Mouse (Mus musculus) CH12.LX (cell line): ENCODE results near the gene Tex35. TPM values are rescaled to one million over a fixed set of nuclear protein-coding genes. Genes with fewer than 3 reads are reported as not detected.
A peak's percentile ranks its signal among the peaks of the same experiment; 100 is the strongest.

Experiments
- DNase-seq: peaks from one replicate; pipeline ENCODE4 v3.0.0-alpha.2; 2013; ENCODE audit errors: extremely low read depth
- H3K27ac ChIP-seq: 2 replicates; pipeline ENCODE4 v1.5.1; 2012; ENCODE audit warnings: low read depth, mild to moderate bottlenecking, control low read depth, moderate library complexity; ENCODE audit not compliant: insufficient read depth
- H3K27me3 ChIP-seq: replicated peaks from 2 replicates; pipeline ENCODE3; 2012; ENCODE audit warnings: inconsistent platforms
- H3K36me3 ChIP-seq, 2 experiments: replicated peaks in 1 of 2; 2 replicates each; pipeline versions ENCODE3 to v1.6.1; 2012; ENCODE audit warnings: inconsistent platforms in 1 of 2, low read length in 1 of 2, mild to moderate bottlenecking in 1 of 2, mixed read lengths in 1 of 2, moderate library complexity in 1 of 2; ENCODE audit not compliant: control insufficient read depth in 1 of 2, insufficient read depth in 1 of 2
- H3K4me1 ChIP-seq, 2 experiments: 2 replicates each; pipeline ENCODE4 v1.6.1; 2012; ENCODE audit warnings: inconsistent platforms in 1 of 2, moderate library complexity in 1 of 2; ENCODE audit not compliant: insufficient read depth in 2 of 2, control insufficient read depth in 1 of 2
- H3K4me2 ChIP-seq: 2 replicates; pipeline ENCODE4 v1.6.1; 2012; ENCODE audit warnings: low read depth, mild to moderate bottlenecking, control low read depth; ENCODE audit not compliant: poor library complexity, insufficient read depth, severe bottlenecking
- H3K4me3 ChIP-seq, 3 experiments: fragments of 150-350 bp in 1 of 3; sonication (generic) in 1 of 3; replicated peaks in 1 of 3; 2 replicates each; pipeline versions ENCODE3 to v1.5.1; 2011 to 2012; ENCODE audit warnings: low read depth in 2 of 3, low read length in 2 of 3, mild to moderate bottlenecking in 2 of 3, moderate library complexity in 2 of 3, control low read depth in 1 of 3, improper control_type of control experiment in 1 of 3, inconsistent platforms in 1 of 3, mixed read lengths in 1 of 3; ENCODE audit not compliant: poor library complexity in 1 of 3
- H3K79me2 ChIP-seq: replicated peaks from 2 replicates; pipeline ENCODE4 v1.6.1; 2012; ENCODE audit warnings: mild to moderate bottlenecking, moderate library complexity; ENCODE audit not compliant: control insufficient read depth, poor library complexity, insufficient read depth, severe bottlenecking; ENCODE audit errors: extremely low read depth
- H3K9ac ChIP-seq: 2 replicates; pipeline ENCODE4 v1.6.1; 2012; ENCODE audit warnings: low read depth, mild to moderate bottlenecking, control low read depth, moderate library complexity; ENCODE audit not compliant: insufficient read depth
- H3K9me3 ChIP-seq: replicated peaks from 2 replicates; pipeline ENCODE3; 2012; ENCODE audit warnings: low read length, inconsistent platforms, mixed read lengths
- CHD2 ChIP-seq: IDR thresholded peaks from 2 replicates; pipeline ENCODE4 v1.6.1; 2011; ENCODE audit warnings: low read length, improper control_type of control experiment
- CTCF ChIP-seq, 2 experiments: IDR thresholded peaks in 1 of 2; conservative IDR thresholded peaks in 1 of 2; 2 replicates each; pipeline ENCODE4 v1.5.1; 2011 to 2012; ENCODE audit warnings: low read depth in 2 of 2, low read length in 2 of 2, improper control_type of control experiment in 1 of 2, inconsistent platforms in 1 of 2, mild to moderate bottlenecking in 1 of 2, moderate library complexity in 1 of 2
- EP300 ChIP-seq: IDR thresholded peaks from 2 replicates; pipeline ENCODE4 v1.6.1; 2011; ENCODE audit warnings: low read length, improper control_type of control experiment
- ETS1 ChIP-seq: conservative IDR thresholded peaks from 2 replicates; pipeline ENCODE4 v1.6.1; 2012; ENCODE audit warnings: low read depth, mild to moderate bottlenecking, inconsistent platforms, low read length, improper control_type of control experiment, moderate library complexity
- GABPA ChIP-seq: IDR thresholded peaks from 2 replicates; pipeline ENCODE4 v1.6.1; 2012; ENCODE audit warnings: low read depth, low read length, improper control_type of control experiment, inconsistent platforms; ENCODE audit not compliant: insufficient replicate concordance
- HCFC1 ChIP-seq: IDR thresholded peaks from 2 replicates; pipeline ENCODE4 v1.6.1; 2012; ENCODE audit warnings: low read depth, mild to moderate bottlenecking, inconsistent platforms, low read length, improper control_type of control experiment
- IRF4 ChIP-seq: IDR thresholded peaks from 2 replicates; pipeline ENCODE4 v1.6.1; 2014; ENCODE audit warnings: low read depth, mild to moderate bottlenecking, inconsistent platforms, low read length, improper control_type of control experiment
- JUN ChIP-seq: IDR thresholded peaks from 2 replicates; pipeline ENCODE4 v1.6.1; 2011; ENCODE audit warnings: low read depth, mild to moderate bottlenecking, low read length, improper control_type of control experiment, moderate library complexity; ENCODE audit not compliant: insufficient read depth
- JUND ChIP-seq: conservative IDR thresholded peaks from 2 replicates; pipeline ENCODE4 v1.6.1; 2011; ENCODE audit warnings: low read depth, low read length, improper control_type of control experiment
- KAT2A ChIP-seq: IDR thresholded peaks from 2 replicates; pipeline ENCODE4 v1.6.1; 2012; ENCODE audit warnings: low read length, improper control_type of control experiment, inconsistent platforms; ENCODE audit not compliant: insufficient replicate concordance
- MAX ChIP-seq: IDR thresholded peaks from 2 replicates; pipeline ENCODE4 v1.6.1; 2011; ENCODE audit warnings: low read length, improper control_type of control experiment
- MAZ ChIP-seq: IDR thresholded peaks from 2 replicates; pipeline ENCODE4 v1.6.1; 2012; ENCODE audit warnings: low read depth, mild to moderate bottlenecking, inconsistent platforms, low read length, improper control_type of control experiment, moderate library complexity
- MEF2A ChIP-seq: IDR thresholded peaks from 2 replicates; pipeline ENCODE4 v1.6.1; 2014; ENCODE audit warnings: low read depth, mild to moderate bottlenecking, inconsistent platforms, low read length, improper control_type of control experiment, borderline replicate concordance
- MXI1 ChIP-seq: IDR thresholded peaks from 2 replicates; pipeline ENCODE4 v1.6.1; 2011; ENCODE audit warnings: mild to moderate bottlenecking, low read depth, low read length, improper control_type of control experiment
- MYC ChIP-seq: IDR thresholded peaks from 2 replicates; pipeline ENCODE4 v1.6.1; 2011; ENCODE audit warnings: low read depth, mild to moderate bottlenecking, improper control_type of control experiment, low read length
- NELFE ChIP-seq: IDR thresholded peaks from 2 replicates; pipeline ENCODE4 v1.6.1; 2011; ENCODE audit warnings: low read depth, low read length, improper control_type of control experiment
- NRF1 ChIP-seq: IDR thresholded peaks from 2 replicates; pipeline ENCODE4 v1.6.1; 2014; ENCODE audit warnings: low read depth, mild to moderate bottlenecking, inconsistent platforms, low read length, improper control_type of control experiment, moderate library complexity
- POLR2A ChIP-seq: IDR thresholded peaks from 2 replicates; pipeline ENCODE4 v1.6.1; 2011; ENCODE audit warnings: low read depth, mild to moderate bottlenecking, improper control_type of control experiment, low read length
- RAD21 ChIP-seq: IDR thresholded peaks from 2 replicates; pipeline ENCODE4 v1.6.1; 2011; ENCODE audit warnings: low read depth, mild to moderate bottlenecking, low read length, improper control_type of control experiment, moderate library complexity
- RCOR1 ChIP-seq: conservative IDR thresholded peaks from 2 replicates; pipeline ENCODE4 v1.6.1; 2012; ENCODE audit warnings: low read depth, mild to moderate bottlenecking, inconsistent platforms, low read length, improper control_type of control experiment
- SIN3A ChIP-seq: IDR thresholded peaks from 2 replicates; pipeline ENCODE4 v1.6.1; 2012; ENCODE audit warnings: low read length, improper control_type of control experiment, inconsistent platforms
- TBP ChIP-seq: conservative IDR thresholded peaks from 2 replicates; pipeline ENCODE4 v1.6.1; 2011; ENCODE audit warnings: low read depth, low read length, improper control_type of control experiment
- TCF12 ChIP-seq: IDR thresholded peaks from 2 replicates; pipeline ENCODE4 v1.6.1; 2014; ENCODE audit warnings: low read depth, mild to moderate bottlenecking, inconsistent platforms, low read length, improper control_type of control experiment
- UBTF ChIP-seq: IDR thresholded peaks from 2 replicates; pipeline ENCODE4 v1.6.1; 2012; ENCODE audit warnings: low read depth, mild to moderate bottlenecking, inconsistent platforms, low read length, improper control_type of control experiment, moderate library complexity
- USF1 ChIP-seq: IDR thresholded peaks from 2 replicates; pipeline ENCODE4 v1.6.1; 2014; ENCODE audit warnings: low read depth, mild to moderate bottlenecking, inconsistent platforms, low read length, improper control_type of control experiment
- ZC3H11A ChIP-seq: IDR thresholded peaks from 2 replicates; pipeline ENCODE4 v1.6.1; 2012; ENCODE audit warnings: low read depth, mild to moderate bottlenecking, inconsistent platforms, low read length, improper control_type of control experiment
- ZKSCAN1 ChIP-seq: IDR thresholded peaks from 2 replicates; pipeline ENCODE4 v1.6.1; 2012; ENCODE audit warnings: low read depth, inconsistent platforms, low read length, improper control_type of control experiment, borderline replicate concordance
- ZMIZ1 ChIP-seq: IDR thresholded peaks from 2 replicates; pipeline ENCODE4 v1.6.1; 2012; ENCODE audit warnings: low read depth, mild to moderate bottlenecking, inconsistent platforms, low read length, improper control_type of control experiment
- ZNF384 ChIP-seq: IDR thresholded peaks from 2 replicates; pipeline ENCODE4 v1.6.1; 2012; ENCODE audit warnings: low read depth, low read length, improper control_type of control experiment, inconsistent platforms
- dilution Hi-C: fragments of 300-500 bp; cut with MboI; formaldehyde crosslinking; loops from 2 replicates; pipeline ENCODE4 v1.14.3; 2020; ENCODE audit warnings: low sequenced_read_pairs; ENCODE audit not compliant: extremely low pct_unique_long_range_greater_than_20kb, extremely low pct_ligation_motif_present
- in situ Hi-C: fragments of 300-500 bp; cut with MboI; formaldehyde crosslinking; loops from 3 replicates; pipeline ENCODE4 v1.14.3; 2019; ENCODE audit warnings: low sequenced_read_pairs, low pct_ligation_motif_present, low pct_unique_long_range_greater_than_20kb, mixed read lengths
- polyA plus RNA-seq: library from polyadenylated mRNA; unstranded; fragments of >175 nt; gene quantifications from 2 replicates; pipeline ENCODE4 v1.2.1, GENCODE M21; 2012; ENCODE audit warnings: low read depth; ENCODE audit not compliant: insufficient read length
- total RNA-seq, 2 experiments: library from RNA; depleted of rRNA; stranded (reverse); fragments of 300-350 nt in 1 of 2; fragments of >200 nt in 1 of 2; gene quantifications; 2 replicates each; pipeline ENCODE4 v1.2.3; 2012 to 2014

Tex35 gene
- total and polyA plus RNA-seq, 3 experiments: 0.87 to 3.3 (median 1.3) TPM

DNA sequence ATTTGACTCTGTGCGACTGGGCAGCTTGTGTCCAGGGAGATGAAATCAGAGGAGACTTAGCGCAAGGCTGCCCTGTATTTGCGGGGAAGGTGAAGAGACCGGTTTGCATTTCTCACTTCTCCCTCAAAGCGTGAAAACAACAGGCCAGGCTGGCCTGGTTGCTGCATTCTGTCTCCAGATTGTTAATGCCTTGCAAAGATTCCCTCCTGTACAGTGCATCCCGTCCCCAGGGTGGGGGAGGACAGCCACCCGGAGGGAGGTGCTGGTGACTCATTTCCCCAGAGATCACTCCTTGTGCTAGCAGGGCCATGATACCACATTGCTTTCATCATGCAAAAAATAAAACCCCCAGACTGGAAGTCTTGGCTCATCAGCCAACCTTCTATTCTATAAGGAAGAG lies 33.5 kb downstream of the Tex35 start (continued):
- TF ChIP-seq JUND (peak; percentile 85), MEF2A (peak; percentile 82), MYC (no peak), MAX (peak; percentile 72), JUN (peak; percentile 71), NRF1 (no peak), USF1 (no peak), ETS1 (peak; percentile 89), IRF4 (peak; percentile 94), MXI1 (peak; percentile 77), HCFC1 (no peak), CTCF (conservative IDR thresholded peaks at IDR 0.05 in 1 of 2, IDR thresholded peaks at IDR 0.05 in 1 of 2; ENCODE audit: low read depth in 2 of 2, low read length in 2 of 2) (no peak), UBTF (0 out of 2 replicates have a peak, but pooled peaks have one; percentile 77), RCOR1 (peak; percentile 76; the same call in 1 of the 2 replicates), TCF12 (peak; percentile 76)

DNA sequence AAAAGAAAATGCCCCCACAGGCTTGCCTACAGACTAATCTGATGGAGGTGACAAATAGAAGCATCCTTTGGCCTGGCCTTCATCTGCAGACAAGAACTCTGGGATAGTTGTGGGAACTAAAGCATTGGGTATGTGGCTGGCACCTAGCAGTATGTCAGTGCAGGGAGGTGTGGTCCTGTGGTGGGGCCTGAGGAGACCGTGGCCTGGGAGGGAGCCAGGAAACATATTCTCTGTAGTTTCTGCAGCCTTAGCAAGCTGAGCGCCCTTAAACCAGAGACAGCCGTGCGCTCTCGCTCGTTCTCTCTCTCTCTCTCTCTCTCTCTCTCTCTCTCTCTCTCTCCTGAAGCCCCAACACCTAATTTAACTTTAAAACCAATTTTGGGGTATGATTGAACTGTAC lies 34.1 kb downstream of the Tex35 start:
- Histone ChIP-seq H3K27ac (0 out of 2 replicates have a peak overlapping the region, but pooled peaks have one; percentile 14), H3K9me3 (no peaks in the 10 kb centered on the region), H3K36me3 (no peaks in the 10 kb centered on the region), H3K4me2 (no peak overlapping the region; the same call in 1 of the 2 replicates), H3K9ac (0 out of 2 replicates have a peak overlapping the region, but pooled peaks have one; percentile 5), H3K4me3 (no peak overlapping the region), H3K79me2 (no peaks in the 10 kb centered on the region), H3K27me3 (no peaks in the 10 kb centered on the region), H3K4me1 (peaks cover 5 to 34% of the 10 kb centered on the region in 2 experiments)
- dilution Hi-C loops: no loop called here
- no peak for DNase-seq
- no peak for TF ChIP-seq ZMIZ1
- TF ChIP-seq JUN: no peak
- TF ChIP-seq EP300: no peak
- TF ChIP-seq IRF4: no peak
- TF ChIP-seq RAD21: no peak
- TF ChIP-seq ZKSCAN1: no peak
- TF ChIP-seq POLR2A: no peak
- no peak for TF ChIP-seq MAZ
- no peak for TF ChIP-seq TCF12
- no peak for TF ChIP-seq NRF1
- no peak for TF ChIP-seq NELFE
- TF ChIP-seq ZC3H11A: no peak
- TF ChIP-seq ZNF384: no peak
- TF ChIP-seq MXI1: no peak
- no peak for TF ChIP-seq SIN3A
- TF ChIP-seq CHD2: no peak
- no peak for TF ChIP-seq USF1
- no peak for TF ChIP-seq GABPA
- TF ChIP-seq TBP: no peak
- TF ChIP-seq KAT2A: no peak
- in situ Hi-C loops: no loop called here
